Mouse (Mus musculus) hindbrain, embryonic 16.5 days (tissue): ENCODE data around the gene Slc5a2. TPM values are rescaled to one million over a fixed set of nuclear protein-coding genes. Genes with fewer than 3 reads are reported as not detected.

Experiments used
- ATAC-seq: fragments of 200-750 bp; cut with Nextera tagmentation; 2 replicates; pipeline ENCODE4 v1.8.0; 2017; ENCODE audit warnings: moderate TSS enrichment, moderate library complexity
- H3K27ac ChIP-seq: fragments of 300-500 bp; sonication (generic); 2 replicates; pipeline ENCODE4 v1.5.1; 2014; ENCODE audit warnings: low read depth, mild to moderate bottlenecking, control low read depth, low read length, moderate library complexity
- H3K27me3 ChIP-seq: fragments of 300-500 bp; sonication (generic); replicated peaks from 2 replicates; pipeline ENCODE4 v1.6.1; 2014; ENCODE audit warnings: low read length; ENCODE audit not compliant: control insufficient read depth, insufficient read depth
- H3K36me3 ChIP-seq: fragments of 300-500 bp; sonication (generic); 2 replicates; pipeline ENCODE4 v1.6.1; 2014; ENCODE audit warnings: mild to moderate bottlenecking, low read length, moderate library complexity, mixed read lengths; ENCODE audit not compliant: control insufficient read depth, insufficient read depth
- H3K4me1 ChIP-seq: fragments of 300-500 bp; sonication (generic); 2 replicates; pipeline ENCODE4 v1.6.1; 2014; ENCODE audit warnings: low read depth, low read length; ENCODE audit not compliant: control insufficient read depth, insufficient read depth
- H3K4me2 ChIP-seq: fragments of 300-500 bp; sonication (generic); 2 replicates; pipeline ENCODE4 v1.6.1; 2014; ENCODE audit warnings: mild to moderate bottlenecking, low read length, control low read depth, moderate library complexity
- H3K4me3 ChIP-seq: fragments of 300-500 bp; sonication (generic); 2 replicates; pipeline ENCODE4 v1.5.1; 2014; ENCODE audit warnings: mild to moderate bottlenecking, low read length, control low read depth, moderate library complexity
- H3K9ac ChIP-seq: fragments of 300-500 bp; sonication (generic); 2 replicates; pipeline ENCODE4 v1.6.1; 2014; ENCODE audit warnings: low read depth, mild to moderate bottlenecking, control low read depth, low read length, moderate library complexity
- H3K9me3 ChIP-seq: fragments of 300-500 bp; sonication (generic); 2 replicates; pipeline ENCODE4 v1.6.1; 2014; ENCODE audit warnings: mild to moderate bottlenecking, low read length, moderate library complexity; ENCODE audit not compliant: control insufficient read depth
- WGBS: fragments of 180-500 bp; shearing (Covaris S2); extraction: QIAGEN DNeasy Blood & Tissue Kit; methylation state at CpG from one replicate; pipeline ENCODE4 v1.1.7; 2014; 5-methylcytosine and 5-hydroxymethylcytosine counted together
- polyA plus RNA-seq: library from polyadenylated mRNA; unstranded; fragments of >200 nt; fragmentation: Nextera tagmentation; extraction: Ambion mirVana; gene quantifications from 2 replicates; pipeline ENCODE4 v1.2.1, GENCODE M21; 2015

The Slc5a2 gene
- polyA plus RNA-seq = 0.15 TPM in 1 of 2 replicates, not detected in the other

DNA sequence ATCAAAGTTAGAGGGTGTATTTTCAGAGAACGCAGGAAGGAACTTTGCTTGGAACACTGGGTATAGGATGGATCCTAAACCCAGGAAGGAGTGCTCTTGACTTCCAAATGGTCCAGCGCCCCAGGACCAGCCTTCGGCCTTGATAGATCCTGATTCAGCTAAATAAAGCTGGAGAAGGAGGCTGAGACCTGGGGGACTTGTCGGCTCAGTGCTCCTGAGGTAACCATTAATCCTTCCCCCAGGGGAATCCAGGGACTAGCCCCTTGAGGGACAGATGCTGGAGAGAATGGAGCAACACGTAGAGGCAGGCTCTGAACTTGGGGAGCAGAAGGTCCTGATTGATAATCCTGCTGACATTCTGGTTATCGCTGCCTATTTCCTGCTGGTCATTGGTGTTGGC is at the start of gene Slc5a2:
Slc5a2 (plus strand) TSS at position 247 of the 400 bp plus-strand sequence.
- Histone ChIP-seq H3K4me2 (no peak within 1 kb of the TSS), H3K4me3 (no peak within 1 kb of the TSS), H3K4me1 (no peaks in the 10 kb centered on the region), H3K36me3 (no peaks in the 10 kb centered on the region), H3K9ac (no peak within 1 kb of the TSS), H3K27ac (no peak within 1 kb of the TSS), H3K27me3 (no peaks in the 10 kb centered on the region), H3K9me3 (no peaks in the 10 kb centered on the region)
- ATAC-seq = no peak
- 84% methylated on average over 6 of the region's 6 CpGs for WGBS

DNA sequence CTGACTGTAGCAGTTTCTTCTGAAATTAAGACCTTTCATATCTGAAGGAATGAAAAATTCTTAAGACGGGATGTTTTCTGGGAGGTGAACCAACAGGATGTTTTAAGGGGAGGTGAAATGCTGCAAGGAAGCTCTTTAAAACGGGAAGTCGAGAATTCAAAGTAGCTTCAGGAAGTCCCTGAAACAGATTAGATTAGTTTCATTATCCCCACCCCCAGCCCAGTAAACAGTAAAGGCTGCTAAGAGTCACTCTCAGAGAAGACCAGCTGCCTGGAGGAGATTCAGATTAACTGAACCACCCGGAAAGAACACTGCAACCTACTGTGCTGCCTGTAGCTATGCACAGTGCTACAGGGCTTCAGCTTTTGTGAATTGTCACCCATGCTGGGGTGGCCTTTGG is 45.5 kb upstream of the Slc5a2 start:
- Histone ChIP-seq H3K36me3 (no peaks in the 10 kb centered on the region), H3K9me3 (no peaks in the 10 kb centered on the region), H3K27ac (no peak overlapping the region), H3K27me3 (no peaks in the 10 kb centered on the region), H3K9ac (no peak overlapping the region), H3K4me1 (no peaks in the 10 kb centered on the region), H3K4me2 (no peak overlapping the region), H3K4me3 (no peak overlapping the region)
- WGBS = 84% methylated on average over 4 of the region's 4 CpGs
- ATAC-seq = no peak

DNA sequence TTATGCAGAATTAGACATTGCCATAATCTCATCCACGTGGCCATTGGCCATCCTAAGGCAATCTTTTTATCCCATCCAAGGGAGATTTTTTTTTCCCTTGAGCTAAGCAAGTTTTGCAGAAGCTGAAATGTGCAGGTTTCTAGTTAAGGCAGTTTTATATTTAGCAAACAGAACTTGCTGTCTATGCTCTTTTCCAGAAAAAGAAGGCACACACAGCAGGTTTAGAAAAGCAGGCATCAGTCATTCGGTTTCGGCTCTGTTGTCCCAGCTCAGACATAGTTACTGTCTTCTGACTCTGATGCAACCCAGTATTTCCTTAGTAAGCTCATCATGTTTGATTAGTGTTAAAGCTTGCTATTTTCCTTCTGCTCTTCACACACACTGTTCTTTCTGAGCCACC is 44.5 kb upstream of the Slc5a2 start:
- Histone ChIP-seq H3K36me3 (no peaks in the 10 kb centered on the region), H3K9ac (no peak overlapping the region), H3K27me3 (no peaks in the 10 kb centered on the region), H3K4me3 (no peak overlapping the region), H3K9me3 (no peaks in the 10 kb centered on the region), H3K4me2 (no peak overlapping the region), H3K4me1 (no peaks in the 10 kb centered on the region), H3K27ac (no peak overlapping the region)
- no peak for ATAC-seq
- WGBS = 85% methylated on average over 3 of the region's 3 CpGs

DNA sequence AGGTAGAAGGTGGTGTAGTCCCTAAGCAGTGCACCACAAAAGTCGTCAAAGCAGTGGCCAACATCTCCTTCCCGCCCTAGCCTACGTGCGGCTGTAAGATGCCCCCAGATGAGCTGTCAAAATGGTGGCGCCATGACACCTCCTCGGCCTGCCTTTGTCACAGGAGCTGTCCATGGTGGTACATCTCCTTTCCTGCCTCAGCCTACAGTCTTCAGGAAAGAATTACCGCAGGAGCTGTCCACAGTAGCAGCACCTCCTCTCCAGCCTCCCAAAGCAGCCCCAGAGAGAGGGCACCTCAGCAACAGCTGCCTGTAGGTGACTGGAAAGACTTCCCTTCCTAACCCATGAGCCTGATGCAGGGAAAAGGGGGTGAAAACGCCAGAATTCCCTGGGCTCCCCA is 33.7 kb upstream of the Slc5a2 start:
- Histone ChIP-seq H3K4me1 (peaks cover 3% of the 10 kb centered on the region), H3K4me3 (no peak overlapping the region), H3K9ac (no peak overlapping the region), H3K27ac (no peak overlapping the region), H3K4me2 (no peak overlapping the region), H3K27me3 (no peaks in the 10 kb centered on the region), H3K9me3 (no peaks in the 10 kb centered on the region), H3K36me3 (no peaks in the 10 kb centered on the region)
- WGBS = 46% methylated on average over 8 of the region's 8 CpGs
- ATAC-seq = no peak

GRCm38 (mm10) chr7:128234796-128235195 is 30.7 kb upstream of the Slc5a2 start:
- no peak overlapping the region for H3K4me3 ChIP-seq
- H3K9me3 ChIP-seq = no peaks in the 10 kb centered on the region
- H3K27me3 ChIP-seq = no peaks in the 10 kb centered on the region
- H3K4me2 ChIP-seq = no peak overlapping the region
- no peaks in the 10 kb centered on the region; the same call in 1 of the 2 replicates for H3K36me3 ChIP-seq
- WGBS = 94% methylated on average over 2 of the region's 2 CpGs
- no peak for ATAC-seq
- peaks cover 15% of the 10 kb centered on the region for H3K4me1 ChIP-seq
- no peak overlapping the region for H3K27ac ChIP-seq
- H3K9ac ChIP-seq = no peak overlapping the region

DNA sequence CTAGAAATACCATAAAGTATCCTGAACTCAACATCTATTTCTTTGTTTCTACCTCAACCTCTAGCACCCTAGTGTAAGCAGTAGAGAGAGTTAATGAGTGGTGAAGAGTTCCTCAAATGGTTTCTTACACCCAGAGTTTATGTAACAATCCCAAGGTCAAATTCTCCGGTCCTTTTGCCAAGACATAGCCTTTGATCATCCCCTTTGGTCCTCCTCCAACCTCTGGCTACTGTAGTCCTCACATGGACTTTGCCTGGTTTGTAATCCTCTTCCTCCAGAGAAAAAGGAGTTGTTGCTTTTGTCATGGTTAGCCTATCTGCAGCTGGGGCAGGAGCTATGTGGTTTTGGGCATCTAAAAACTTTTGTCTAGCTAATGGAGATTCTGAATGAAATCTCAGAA is 30.0 kb upstream of the Slc5a2 start:
- Histone ChIP-seq H3K4me3 (no peak overlapping the region), H3K9me3 (no peaks in the 10 kb centered on the region), H3K4me1 (peaks cover 20% of the 10 kb centered on the region), H3K9ac (no peak overlapping the region), H3K36me3 (peaks cover 5% of the 10 kb centered on the region; the same call in 1 of the 2 replicates), H3K27me3 (no peaks in the 10 kb centered on the region), H3K27ac (no peak overlapping the region), H3K4me2 (no peak overlapping the region)
- WGBS = 96% methylated on average over 1 of the region's 1 CpGs
- no peak for ATAC-seq

DNA sequence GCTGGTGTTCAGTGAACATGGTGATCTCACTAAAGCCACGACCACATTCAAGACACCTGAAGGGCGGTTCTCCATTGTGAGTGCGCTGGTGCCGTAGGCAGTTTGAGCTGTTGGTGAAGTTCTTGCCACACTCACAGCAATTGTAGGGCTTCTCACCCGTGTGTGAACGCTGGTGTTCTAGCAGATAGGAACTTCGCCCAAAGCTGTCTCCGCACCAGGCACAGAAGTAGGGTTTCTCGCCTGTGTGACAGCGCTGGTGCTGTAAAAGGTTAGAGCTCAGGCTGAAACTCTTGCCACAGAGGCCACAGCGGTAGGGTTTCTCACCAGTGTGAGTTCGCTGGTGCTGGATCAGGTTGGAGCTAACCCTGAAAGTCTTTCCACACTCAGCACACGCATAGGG is 29.0 kb upstream of the Slc5a2 start:
- peaks cover 24% of the 10 kb centered on the region for H3K4me1 ChIP-seq
- peaks cover 7% of the 10 kb centered on the region; the same call in 1 of the 2 replicates for H3K36me3 ChIP-seq
- no peak overlapping the region for H3K4me2 ChIP-seq
- 0 out of 2 replicates have a peak overlapping the region, but pooled peaks have one; percentile 4 for H3K9ac ChIP-seq
- no peaks in the 10 kb centered on the region for H3K9me3 ChIP-seq
- 95% methylated on average over 13 of the region's 13 CpGs for WGBS
- no peak for ATAC-seq
- no peaks in the 10 kb centered on the region for H3K27me3 ChIP-seq
- peak overlapping the region; percentile 99; the same call in 1 of the 2 replicates for H3K27ac ChIP-seq
- no peak overlapping the region for H3K4me3 ChIP-seq

DNA sequence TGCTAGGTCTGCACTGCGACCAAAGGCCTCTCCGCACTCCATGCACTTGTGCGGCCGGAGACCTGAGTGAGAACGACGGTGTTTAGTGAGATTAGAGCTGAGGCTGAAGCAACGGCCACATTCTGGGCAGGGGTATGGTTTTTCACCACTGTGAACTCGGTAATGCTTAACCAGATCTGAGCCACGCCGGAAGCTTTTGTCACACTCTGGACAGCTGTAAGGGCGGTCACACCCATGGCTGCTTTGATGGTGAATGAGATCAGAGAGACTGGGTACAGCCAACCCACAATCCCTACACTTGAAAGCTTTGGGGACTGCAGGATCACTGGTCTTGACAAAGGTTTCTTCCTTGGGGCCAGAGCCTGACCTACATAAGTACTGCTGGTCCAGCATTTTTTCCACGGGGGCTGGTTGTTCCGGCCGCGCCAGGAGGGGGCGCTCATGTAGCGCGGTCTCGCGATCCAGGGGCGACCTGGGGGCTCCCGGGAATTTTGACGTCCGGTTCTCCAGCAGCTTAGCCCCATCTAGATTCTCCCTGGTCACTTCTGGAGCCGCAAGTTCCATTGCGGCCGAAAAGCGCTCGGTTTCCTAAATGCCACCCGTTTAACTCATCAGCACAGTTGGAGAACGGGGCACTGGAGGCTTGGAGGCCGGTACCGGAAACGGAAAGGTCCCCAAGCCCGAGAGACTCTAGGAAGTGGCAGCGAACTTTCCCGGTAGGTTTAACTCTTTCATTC is 28.4 kb upstream of the Slc5a2 start, which contains the start of gene Armc5:
Armc5 (plus strand) TSS at position 487 of the 737 bp plus-strand sequence.
- H3K4me3 ChIP-seq = peak within 1 kb of the TSS; percentile 78
- H3K4me2 ChIP-seq = peak within 1 kb of the TSS; percentile 91
- peaks cover 24% of the 10 kb centered on the region for H3K4me1 ChIP-seq
- peak within 1 kb of the TSS; percentile 91 for H3K9ac ChIP-seq
- 25% methylated on average over 37 of the region's 37 CpGs for WGBS
- H3K9me3 ChIP-seq = no peaks in the 10 kb centered on the region
- H3K27me3 ChIP-seq = no peaks in the 10 kb centered on the region
- ATAC-seq = no peak
- H3K27ac ChIP-seq = peak within 1 kb of the TSS; percentile 99
- H3K36me3 ChIP-seq = peaks cover 7% of the 10 kb centered on the region; the same call in 1 of the 2 replicates

DNA sequence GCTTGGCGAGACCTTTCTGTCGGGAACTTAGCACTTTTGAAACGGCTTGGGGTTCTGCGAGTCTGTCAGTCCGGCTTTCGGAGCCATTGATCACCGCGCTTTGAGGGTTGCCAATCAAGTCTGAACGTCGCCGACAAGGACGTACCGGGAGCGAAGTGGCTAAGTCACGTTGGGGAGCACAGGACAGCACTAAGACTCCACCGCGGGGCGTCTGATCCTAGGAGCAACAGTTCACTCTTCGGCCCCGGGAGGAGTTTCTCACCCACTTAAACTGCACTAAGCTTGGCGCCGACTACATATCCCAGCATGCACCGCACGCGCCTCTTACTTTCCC is 27.9 kb upstream of the Slc5a2 start:
- Histone ChIP-seq H3K36me3 (peaks cover 9% of the 10 kb centered on the region; the same call in 1 of the 2 replicates), H3K27me3 (no peaks in the 10 kb centered on the region), H3K9ac (peak overlapping the region; percentile 91), H3K9me3 (no peaks in the 10 kb centered on the region), H3K27ac (peak overlapping the region; percentile 99), H3K4me2 (peak overlapping the region; percentile 91), H3K4me3 (peak overlapping the region; percentile 78), H3K4me1 (peaks cover 24% of the 10 kb centered on the region)
- no peak for ATAC-seq
- WGBS = 0% methylated on average over 24 of the region's 25 CpGs
